Mouse (Mus musculus): ENCODE results near the gene Plcb1.

DNA sequence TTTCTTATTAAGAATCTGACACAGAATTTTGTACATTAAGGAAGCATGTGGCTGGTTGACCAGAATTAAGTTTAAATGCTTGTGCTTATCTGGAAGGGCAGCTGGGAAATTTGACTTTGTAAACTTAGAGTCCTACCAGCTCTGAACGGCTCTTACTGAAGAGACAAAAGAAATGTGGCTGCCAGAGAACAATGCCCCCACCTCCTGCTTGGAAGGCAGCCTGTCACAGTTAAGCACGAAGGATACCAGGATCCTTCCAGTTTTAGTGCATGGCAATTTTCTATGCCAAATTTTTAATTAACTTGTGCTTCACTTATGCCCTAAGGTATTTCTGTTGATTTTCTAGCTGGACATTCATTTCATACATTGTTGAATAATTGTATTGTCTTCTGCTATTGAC lies 157.1 kb downstream of the Plcb1 start:
- TF ChIP-seq TAL1 (IDR thresholded peaks at IDR 0.05; ENCODE audit: low read length) (no peak), GATA1 (IDR thresholded peaks at IDR 0.05; ENCODE audit: low read length) (no peak)
